Mouse (Mus musculus): ENCODE data around the gene Gad2. TPM values are rescaled to one million over a fixed set of nuclear protein-coding genes. Genes with fewer than 3 reads are reported as not detected.
"Not testable (repeated sequence)": the region's sequence is repeated elsewhere in the genome, so short reads cannot be mapped to it uniquely, and the experiment has no call there.

The Gad2 gene
- 0.25 TPM in 1 of 2 replicates, not detected in the other for polyA plus RNA-seq (2011; ENCODE audit: insufficient read depth, insufficient read length, low replicate concordance, missing spikeins)

DNA sequence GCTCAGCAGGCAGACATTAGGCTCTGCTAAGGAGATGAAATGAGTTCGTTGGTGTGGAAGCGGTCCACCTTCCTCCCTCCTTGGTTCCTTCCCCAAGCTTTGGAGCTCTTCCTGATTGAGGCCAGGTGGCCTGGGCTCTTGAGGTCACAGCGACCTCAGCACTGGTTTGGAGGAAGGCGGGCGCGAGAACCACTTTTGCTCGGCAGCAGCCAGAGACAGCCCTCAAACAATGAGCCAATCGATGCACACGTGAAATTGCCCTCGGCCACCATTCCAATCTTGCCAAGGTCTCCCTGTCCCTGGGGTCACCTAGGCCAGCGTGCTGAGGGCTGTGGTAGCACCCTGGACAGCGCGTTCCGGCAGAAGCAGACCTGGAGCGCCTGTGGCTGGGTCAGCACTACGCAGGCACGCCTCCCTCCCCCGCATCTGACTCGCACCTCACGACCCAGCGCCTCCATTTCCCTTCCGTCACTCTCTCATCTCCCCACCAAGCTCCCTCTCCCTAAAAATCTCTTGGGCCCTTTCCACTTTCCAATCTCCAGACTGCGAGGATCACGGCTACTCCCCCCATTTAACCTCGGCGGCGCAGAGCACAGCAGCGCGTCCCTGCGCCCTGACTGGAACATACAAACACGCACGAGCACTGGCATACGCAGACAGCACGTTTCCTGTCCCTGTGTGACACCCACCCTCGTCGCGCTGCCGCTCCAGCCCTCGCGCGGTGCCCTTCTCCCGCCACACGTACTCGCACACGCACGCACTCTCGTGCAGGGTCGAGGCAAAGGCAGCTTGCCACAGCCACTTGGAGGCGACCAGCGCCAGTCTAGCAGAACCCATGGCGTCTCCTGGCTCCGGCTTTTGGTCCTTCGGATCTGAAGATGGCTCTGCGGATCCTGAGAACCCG, at the start of gene Gad2:
TSS of gene Gad2 (plus strand) at position 378 of the 904 bp plus-strand sequence.
- Histone ChIP-seq H3K4me3 (replicated peaks; ENCODE audit: control insufficient read depth, low read depth, low read length) (no peak within 1 kb of the TSS), H3K27ac (ENCODE audit: control insufficient read depth, insufficient read depth, low read depth, low read length, poor library complexity) (no peak within 1 kb of the TSS), H3K4me1 (ENCODE audit: control insufficient read depth, insufficient read depth, low read length) (no peaks in the 10 kb centered on the region)
- 1% methylated on average over 55 of the region's 55 CpGs for WGBS
- TF ChIP-seq CTCF (IDR thresholded peaks at IDR 0.05; ENCODE audit: control insufficient read depth, insufficient read depth, low read length) = no peak
- TF ChIP-seq POLR2A (IDR thresholded peaks at IDR 0.05; ENCODE audit: borderline replicate concordance, control insufficient read depth, low read depth, low read length) = 0 out of 2 replicates have a peak, but pooled peaks have one; percentile 9

DNA sequence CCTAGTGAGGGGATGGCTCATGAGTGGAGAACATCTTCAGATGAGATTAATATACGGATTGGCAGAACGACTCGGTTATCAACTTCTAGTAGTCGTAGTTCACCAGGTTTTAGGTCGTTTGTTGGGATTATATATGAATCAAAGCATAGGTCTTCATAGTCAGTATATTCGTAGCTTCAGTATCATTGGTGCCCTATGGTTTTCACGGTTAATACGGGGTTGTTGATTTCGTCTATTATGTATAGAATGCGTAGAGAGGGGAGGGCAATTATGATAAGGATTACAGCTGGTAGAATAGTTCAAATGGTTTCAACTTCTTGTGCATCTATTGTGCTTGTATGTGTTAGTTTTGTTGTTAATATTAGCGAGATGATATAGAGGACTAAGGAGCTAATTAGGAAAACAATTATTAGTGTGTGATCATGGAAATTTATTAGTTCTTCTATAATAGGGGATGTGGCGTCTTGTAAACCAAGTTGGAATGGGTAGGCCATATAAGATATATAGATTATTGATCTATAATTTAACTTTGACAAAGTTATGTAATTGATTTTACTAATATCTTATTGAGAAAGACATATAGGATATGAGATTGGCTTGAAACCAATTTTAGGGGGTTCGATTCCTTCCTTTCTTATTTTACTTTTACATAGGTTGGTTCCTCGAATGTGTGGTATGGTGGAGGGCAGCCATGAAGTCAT, 34.4 kb upstream of the Gad2 start:
- H3K4me3 ChIP-seq (replicated peaks; ENCODE audit: control insufficient read depth, low read depth, low read length); H3K4me1 ChIP-seq (ENCODE audit: control insufficient read depth, insufficient read depth, low read length); H3K27ac ChIP-seq (ENCODE audit: control insufficient read depth, insufficient read depth, low read depth, low read length, poor library complexity): not testable (repeated sequence)
- WGBS = 87% methylated on average over 14 of the region's 14 CpGs

DNA sequence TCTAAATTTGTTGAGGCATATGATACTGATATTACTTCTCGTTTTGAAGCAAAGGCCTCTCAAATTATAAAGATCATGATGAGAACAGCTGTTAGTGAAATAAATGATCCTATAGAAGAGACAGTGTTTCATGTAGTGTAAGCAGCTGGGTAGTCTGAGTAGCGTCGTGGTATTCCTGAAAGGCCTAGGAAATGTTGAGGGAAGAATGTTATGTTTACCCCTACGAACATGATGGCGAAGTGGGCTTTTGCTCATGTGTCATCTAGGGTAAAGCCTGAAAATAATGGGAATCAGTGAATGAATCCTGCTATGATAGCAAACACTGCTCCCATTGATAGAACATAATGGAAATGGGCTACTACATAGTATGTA, 33.8 kb upstream of the Gad2 start:
- WGBS = 81% methylated on average over 5 of the region's 5 CpGs
- not testable (repeated sequence) for H3K4me1 ChIP-seq (ENCODE audit: control insufficient read depth, insufficient read depth, low read length); H3K27ac ChIP-seq (ENCODE audit: control insufficient read depth, insufficient read depth, low read depth, low read length, poor library complexity); H3K4me3 ChIP-seq (replicated peaks; ENCODE audit: control insufficient read depth, low read depth, low read length)

DNA sequence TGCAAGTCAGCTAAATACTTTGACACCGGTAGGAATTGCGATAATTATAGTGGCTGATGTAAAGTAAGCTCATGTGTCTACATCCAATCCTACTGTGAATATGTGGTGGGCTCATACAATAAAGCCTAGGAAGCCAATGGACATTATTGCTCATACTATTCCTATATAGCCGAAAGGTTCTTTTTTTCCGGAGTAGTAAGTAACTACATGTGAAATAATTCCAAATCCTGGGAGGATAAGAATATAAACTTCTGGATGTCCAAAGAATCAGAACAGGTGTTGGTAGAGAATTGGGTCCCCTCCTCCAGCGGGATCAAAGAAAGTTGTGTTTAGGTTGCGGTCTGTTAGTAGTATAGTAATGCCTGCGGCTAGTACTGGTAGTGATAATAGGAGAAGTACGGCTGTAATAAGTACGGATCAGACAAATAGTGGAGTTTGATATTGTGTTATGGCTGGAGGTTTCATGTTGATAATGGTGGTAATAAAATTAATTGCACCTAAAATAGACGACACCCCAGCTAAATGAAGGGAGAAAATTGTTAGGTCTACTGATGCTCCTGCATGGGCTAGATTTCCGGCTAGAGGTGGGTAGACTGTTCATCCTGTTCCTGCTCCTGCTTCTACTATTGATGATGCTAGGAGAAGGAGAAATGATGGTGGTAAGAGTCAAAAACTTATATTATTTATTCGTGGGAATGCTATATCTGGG, 33.2 kb upstream of the Gad2 start:
- 81% methylated on average over 12 of the region's 12 CpGs for WGBS
- not testable (repeated sequence) for H3K27ac ChIP-seq (ENCODE audit: control insufficient read depth, insufficient read depth, low read depth, low read length, poor library complexity)

DNA sequence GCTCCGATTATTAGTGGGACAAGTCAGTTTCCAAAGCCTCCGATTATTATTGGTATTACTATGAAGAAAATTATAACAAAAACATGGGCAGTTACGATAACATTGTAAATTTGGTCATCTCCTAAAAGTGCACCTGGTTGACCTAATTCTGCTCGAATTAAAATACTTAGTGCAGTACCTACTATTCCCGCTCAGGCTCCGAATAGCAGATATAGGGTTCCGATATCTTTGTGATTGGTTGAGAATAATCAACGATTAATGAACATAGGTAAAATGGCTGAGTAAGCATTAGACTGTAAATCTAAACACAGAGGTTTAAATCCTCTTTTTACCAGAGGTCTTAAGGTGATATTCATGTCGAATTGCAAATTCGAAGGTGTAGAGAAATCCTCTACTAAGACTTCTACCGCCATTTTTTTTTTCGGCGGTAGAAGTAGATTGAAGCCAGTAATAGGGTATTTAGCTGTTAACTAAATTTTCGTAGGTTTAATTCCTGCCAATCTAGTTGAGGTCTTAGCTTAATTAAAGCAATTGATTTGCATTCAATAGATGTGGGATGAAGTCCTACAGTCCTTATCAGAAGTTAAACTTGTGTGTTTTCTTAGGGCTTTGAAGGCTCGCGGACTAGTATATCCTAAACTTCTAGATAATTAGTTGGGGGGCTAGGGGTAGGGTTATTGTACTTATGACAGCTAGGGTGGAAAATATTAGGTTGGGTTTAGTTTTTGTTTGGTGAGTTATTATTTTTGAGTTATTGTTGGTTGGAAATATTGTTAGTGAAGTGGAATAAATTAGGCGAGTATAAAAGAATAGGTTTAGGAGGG, 32.4 kb upstream of the Gad2 start:
- not testable (repeated sequence) for H3K27ac ChIP-seq (ENCODE audit: control insufficient read depth, insufficient read depth, low read depth, low read length, poor library complexity); H3K4me1 ChIP-seq (ENCODE audit: control insufficient read depth, insufficient read depth, low read length); H3K4me3 ChIP-seq (replicated peaks; ENCODE audit: control insufficient read depth, low read depth, low read length)
- 89% methylated on average over 16 of the region's 17 CpGs for whole genome bisulfite sequencing

More for the DNA sequence above, 33.2 kb upstream of the Gad2 start:
- H3K4me1 ChIP-seq (ENCODE audit: control insufficient read depth, insufficient read depth, low read length); H3K4me3 ChIP-seq (replicated peaks; ENCODE audit: control insufficient read depth, low read depth, low read length): not testable (repeated sequence)

DNA sequence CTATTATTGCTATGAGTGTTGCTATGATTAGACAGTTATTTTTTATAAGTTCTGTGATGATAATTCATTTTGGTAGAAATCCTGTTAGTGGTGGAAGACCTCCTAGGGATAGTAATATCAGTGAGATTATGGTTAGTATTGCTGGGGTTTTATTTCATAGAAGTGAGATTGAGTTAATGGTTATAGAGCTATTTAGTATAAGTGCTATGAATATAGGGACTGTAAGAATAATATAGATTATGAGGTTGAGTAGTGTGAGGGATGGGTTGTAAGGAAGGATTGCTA, 31.9 kb upstream of the Gad2 start:
- TF ChIP-seq CTCF (IDR thresholded peaks at IDR 0.05; ENCODE audit: control insufficient read depth, insufficient read depth, low read length) (no peak), POLR2A (IDR thresholded peaks at IDR 0.05; ENCODE audit: borderline replicate concordance, control insufficient read depth, low read depth, low read length) (no peak)
- H3K4me1 ChIP-seq (ENCODE audit: control insufficient read depth, insufficient read depth, low read length) = no peaks in the 10 kb centered on the region
- no peak overlapping the region for H3K27ac ChIP-seq (ENCODE audit: control insufficient read depth, insufficient read depth, low read depth, low read length, poor library complexity)
- H3K4me3 ChIP-seq (replicated peaks; ENCODE audit: control insufficient read depth, low read depth, low read length) = no peak overlapping the region

DNA sequence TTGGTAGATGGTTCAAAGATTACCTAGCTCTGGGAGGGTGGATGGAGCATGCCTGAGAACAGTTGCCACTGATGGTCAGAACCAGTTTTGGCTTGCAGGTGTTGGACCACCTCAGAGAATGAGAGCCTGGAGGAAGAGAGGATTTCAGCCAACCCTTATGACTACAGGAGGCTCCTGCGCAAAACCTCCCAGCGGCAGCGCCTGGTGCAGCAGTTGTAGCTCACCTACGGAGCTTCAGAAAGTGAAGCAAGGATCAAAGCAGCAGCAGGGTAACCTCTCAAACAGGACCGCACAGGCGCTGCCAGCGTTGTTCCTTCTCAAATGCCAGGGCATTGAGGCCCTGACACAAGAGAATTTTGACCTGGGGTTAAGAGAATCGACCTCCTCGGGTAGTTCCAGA, 4.1 kb upstream of the Gad2 start:
- no peak overlapping the region for H3K27ac ChIP-seq (ENCODE audit: control insufficient read depth, insufficient read depth, low read depth, low read length, poor library complexity)
- no peak for TF ChIP-seq CTCF (IDR thresholded peaks at IDR 0.05; ENCODE audit: control insufficient read depth, insufficient read depth, low read length)
- TF ChIP-seq POLR2A (IDR thresholded peaks at IDR 0.05; ENCODE audit: borderline replicate concordance, control insufficient read depth, low read depth, low read length) = no peak
- WGBS = 4% methylated on average over 9 of the region's 9 CpGs
- H3K4me1 ChIP-seq (ENCODE audit: control insufficient read depth, insufficient read depth, low read length) = no peaks in the 10 kb centered on the region
- H3K4me3 ChIP-seq (replicated peaks; ENCODE audit: control insufficient read depth, low read depth, low read length) = no peak overlapping the region

DNA sequence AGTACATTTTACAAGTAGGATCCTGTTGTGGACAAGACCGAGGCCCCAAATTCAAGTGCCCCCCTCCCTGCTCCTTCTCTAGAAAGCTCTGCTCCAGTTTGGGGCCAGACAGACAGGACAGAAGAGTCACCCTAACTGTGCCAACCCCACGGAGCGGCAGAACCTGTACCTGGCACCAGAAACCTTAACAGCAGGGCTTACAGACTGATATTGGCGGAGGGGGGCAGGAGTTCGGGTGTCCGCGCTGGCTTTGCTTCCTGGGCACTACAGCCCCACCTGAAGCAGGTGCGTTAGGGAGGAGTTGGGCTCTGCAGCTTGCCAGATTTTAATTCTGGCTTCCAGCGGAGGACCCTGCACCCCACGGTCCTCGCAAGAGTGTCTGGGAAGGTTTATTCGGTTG, 2.6 kb upstream of the Gad2 start:
- H3K4me3 ChIP-seq (replicated peaks; ENCODE audit: control insufficient read depth, low read depth, low read length) = no peak overlapping the region
- H3K27ac ChIP-seq (ENCODE audit: control insufficient read depth, insufficient read depth, low read depth, low read length, poor library complexity) = no peak overlapping the region
- 8% methylated on average over 12 of the region's 12 CpGs for WGBS
- H3K4me1 ChIP-seq (ENCODE audit: control insufficient read depth, insufficient read depth, low read length) = no peaks in the 10 kb centered on the region
- TF ChIP-seq CTCF (IDR thresholded peaks at IDR 0.05; ENCODE audit: control insufficient read depth, insufficient read depth, low read length) (no peak), POLR2A (IDR thresholded peaks at IDR 0.05; ENCODE audit: borderline replicate concordance, control insufficient read depth, low read depth, low read length) (no peak)
